Mouse (Mus musculus) bone marrow macrophage, adult 2 months (primary cell): Measurements from ENCODE around the gene Rassf3.

Source experiments
- CTCF ChIP-seq: IDR thresholded peaks from 2 replicates; pipeline ENCODE4 v1.5.1; 2012; ENCODE audit warnings: low read depth, mild to moderate bottlenecking, low read length, moderate library complexity
- POLR2A ChIP-seq: IDR thresholded peaks from 2 replicates; pipeline ENCODE4 v1.6.1; 2012; ENCODE audit warnings: mild to moderate bottlenecking, low read depth, low read length, borderline replicate concordance

DNA sequence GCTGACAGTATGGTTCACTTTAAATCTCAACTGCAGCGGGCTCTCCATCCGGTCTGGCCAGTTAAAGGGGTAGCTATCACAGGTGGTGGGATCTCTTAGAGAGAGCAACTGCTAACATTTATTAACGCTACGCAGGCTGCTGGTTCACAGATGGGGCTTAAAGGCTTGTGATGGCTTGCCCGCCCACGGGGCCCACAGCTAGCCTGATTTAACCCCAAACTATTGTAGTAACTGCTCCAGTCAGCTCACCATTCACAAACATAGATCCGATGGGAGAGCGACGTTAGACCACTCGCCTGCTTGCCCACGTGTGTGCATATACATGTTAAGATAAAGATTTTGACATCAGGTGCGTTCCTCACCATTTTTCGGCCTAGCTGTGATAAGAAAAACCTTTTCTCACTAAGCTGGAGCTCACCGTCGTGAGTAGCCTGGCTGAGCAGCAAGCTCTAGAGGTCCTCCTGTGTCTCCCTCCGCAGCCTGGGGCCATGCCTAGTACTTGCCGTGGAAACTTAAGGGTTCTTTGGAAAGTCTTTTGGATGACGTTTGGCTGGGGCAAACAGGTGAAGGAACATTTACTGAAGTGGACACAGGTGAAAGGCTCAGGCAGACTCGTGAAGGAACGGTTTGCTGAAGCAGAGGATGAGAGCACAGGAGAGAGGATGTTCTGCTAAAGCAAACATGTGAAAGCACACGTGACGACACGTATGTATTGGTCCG, 13.8 kb downstream of the Rassf3 start:
- no peak for TF ChIP-seq POLR2A
- TF ChIP-seq CTCF: no peak
